Comparison of ENCODE assay signal across 12 mouse cellular contexts in the genomic region with DNA sequence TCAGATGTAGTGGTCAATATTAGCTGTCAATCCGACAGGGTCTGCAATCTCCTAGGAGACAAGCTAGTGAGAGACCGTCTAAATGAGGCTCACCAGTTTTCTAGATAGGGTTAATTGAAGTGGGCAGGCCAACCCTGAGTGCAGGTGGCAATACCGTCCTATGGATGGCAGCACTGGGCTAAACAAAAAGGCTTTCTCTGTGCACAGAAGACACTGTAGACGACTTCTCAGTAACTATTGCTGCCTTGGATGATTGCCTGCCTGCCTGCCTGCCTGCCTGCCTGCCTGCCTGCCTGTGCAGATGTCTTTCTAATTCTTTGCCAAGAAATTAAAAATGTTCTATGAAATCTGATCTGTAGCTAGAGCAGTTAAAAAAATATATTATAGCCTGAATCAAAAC. TPM values are rescaled to one million over a fixed set of nuclear protein-coding genes. Genes with fewer than 3 reads are reported as not detected.
DNase-seq lines count a peak whose midpoint lies in the region; ATAC-seq and TF ChIP-seq lines count a peak whose summit lies in the region.
"Had no signal": no experiment of that assay in that cellular context is flagged by ENCODE, and none has a peak within 500 bp of the region (broad histone marks: within the 10 kb centered on the region; RNA-seq: fewer than 3 reads in every experiment).

No protein-coding gene starts in this region.

- TF ChIP-seq POLR2A in cortical plate, adult 2 months (IDR thresholded peaks at IDR 0.05; ENCODE audit: extremely low read depth, insufficient read depth, low read length), result no peak

- H3K27me3 ChIP-seq in lung, postnatal 0 days (replicated peaks; ENCODE audit: insufficient read depth, low read length), result no peaks in the 10 kb centered on the region

- TF ChIP-seq CTCF in lung, postnatal 0 days (IDR thresholded peaks at IDR 0.05), result peak; percentile 35; the same call in 1 of the 2 replicates
- peak; percentile 34 for TF ChIP-seq CTCF in cortical plate, adult 2 months (IDR thresholded peaks at IDR 0.05; ENCODE audit: extremely low read depth, insufficient read depth, low read length)

- no peak overlapping the region for H3K9ac ChIP-seq in lung, postnatal 0 days (replicated peaks; ENCODE audit: low read depth)

- H3K27ac ChIP-seq in lung, postnatal 0 days (ENCODE audit: low read length), result no peak overlapping the region
- no peak overlapping the region for H3K27ac ChIP-seq in cortical plate, adult 2 months (ENCODE audit: insufficient read depth, low read length)
- H3K27ac ChIP-seq: midbrain, embryonic 10.5 days had no signal

- peak; percentile 21 to 60 for DNase-seq in cerebellum, postnatal 25 days
- no peak for DNase-seq in cerebellum, adult 9-11 months
- DNase-seq in lung, postnatal 0 days (ENCODE audit: low spot score), result no peak
- DNase-seq in lung, adult 18-20 months, result no peak
- peak; percentile 30 for DNase-seq in retina, embryonic 14.5 days (ENCODE audit: low spot score)
- no peak for DNase-seq in kidney, adult 11 months
- DNase-seq in heart, postnatal 4 days, result no peak
- DNase-seq: gastrocnemius, postnatal 25 days had no signal

- no peak for ATAC-seq in lung, postnatal 0 days

- H3K9me3 ChIP-seq in lung, postnatal 0 days (ENCODE audit: low read length), result no peaks in the 10 kb centered on the region
- H3K9me3 ChIP-seq: midbrain, embryonic 10.5 days had no signal

- 53% methylated on average over 4 of the region's 4 CpGs for WGBS in lung, postnatal 0 days

- H3K4me1 ChIP-seq in lung, postnatal 0 days (ENCODE audit: insufficient read depth, low read depth, low read length), result no peaks in the 10 kb centered on the region
- no peaks in the 10 kb centered on the region for H3K4me1 ChIP-seq in cortical plate, adult 2 months (ENCODE audit: control insufficient read depth, insufficient read depth, low read length)
- H3K4me1 ChIP-seq: midbrain, embryonic 10.5 days had no signal

- H3K4me2 ChIP-seq in lung, postnatal 0 days (replicated peaks; ENCODE audit: low read depth, low read length), result no peak overlapping the region

- no peak overlapping the region for H3K4me3 ChIP-seq in lung, postnatal 0 days (ENCODE audit: low read depth, low read length)
- no peak overlapping the region for H3K4me3 ChIP-seq in cortical plate, adult 2 months (ENCODE audit: insufficient read depth, low read length)
- H3K4me3 ChIP-seq: midbrain, embryonic 10.5 days had no signal

- no peaks in the 10 kb centered on the region for H3K36me3 ChIP-seq in lung, postnatal 0 days (ENCODE audit: insufficient read depth, low read length)
- H3K36me3 ChIP-seq: midbrain, embryonic 10.5 days had no signal

- no peak for TF ChIP-seq EP300 in lung, postnatal 0 days (IDR thresholded peaks at IDR 0.05)

RNA-seq across cellular contexts. Expression of a gene that starts 1.9 kb away (rescaled TPM):
- polyA plus RNA-seq in lung, postnatal 0 days (2015; fragmentation: Nextera tagmentation; extraction: Ambion mirVana), result 0.21 and 0.33 TPM in 2 replicates
- 0.17 and 0.19 TPM in 2 replicates for polyA plus RNA-seq in cortical plate, adult 2 months (2012; rRNA removed)
- not detected for total RNA-seq in heart, postnatal 4 days (2021)
- total RNA-seq: gastrocnemius, postnatal 25 days had no signal
- polyA plus RNA-seq: embryonic facial prominence, embryonic 14.5 days; liver, adult 2 months had no signal

Comparison
In these comparisons a context has a peak if more than half of its experiments do, and no peak if none do; other contexts are left out.
1. DNase-seq: peak in cerebellum, postnatal 25 days (2 of 2) and retina, embryonic 14.5 days (single experiment); none in cerebellum, adult 9-11 months (single experiment), lung, postnatal 0 days (single experiment), lung, adult 18-20 months (0 of 2), kidney, adult 11 months (single experiment) and heart, postnatal 4 days (single experiment).